Mouse (Mus musculus) right cerebral cortex, postnatal 36 days (tissue): ENCODE measurements at regions not wholly inside any gene's neighbourhood (a gene's known extent, or its start where the extent isn't known, plus 50 kb on each side); places are given as distances from the start of the nearest gene placed in this dataset.
"Not testable (repeated sequence)": the region's sequence is repeated elsewhere in the genome, so short reads cannot be mapped to it uniquely, and the experiment has no call there.

ENCODE experiments used
- DNase-seq, 2 experiments: peaks; one replicate each; pipeline ENCODE4 v3.0.0; 2022; ENCODE audit warnings: low spot score in 2 of 2, mixed read lengths in 1 of 2

DNA sequence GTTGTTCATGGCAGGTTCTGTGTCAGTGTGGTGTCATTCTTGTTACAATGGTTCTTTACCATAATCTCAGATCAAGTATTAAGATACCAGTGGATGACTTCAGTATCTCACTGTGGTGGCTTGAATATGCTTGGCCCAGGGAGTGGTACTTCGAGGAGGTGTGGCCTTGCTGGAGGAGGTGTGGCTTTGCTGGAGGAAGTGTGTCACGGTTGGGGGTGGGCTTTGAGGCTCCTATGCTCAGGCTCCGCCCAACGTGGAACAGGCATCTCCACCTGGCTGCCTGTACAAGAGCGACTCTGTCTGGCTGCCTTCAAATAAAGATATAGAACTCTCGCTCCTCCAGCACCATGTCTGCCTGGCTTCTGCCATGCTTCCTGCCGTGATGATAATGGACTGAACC, 63.6 kb downstream of the Cd2 start:
- DNase-seq: no peak

DNA sequence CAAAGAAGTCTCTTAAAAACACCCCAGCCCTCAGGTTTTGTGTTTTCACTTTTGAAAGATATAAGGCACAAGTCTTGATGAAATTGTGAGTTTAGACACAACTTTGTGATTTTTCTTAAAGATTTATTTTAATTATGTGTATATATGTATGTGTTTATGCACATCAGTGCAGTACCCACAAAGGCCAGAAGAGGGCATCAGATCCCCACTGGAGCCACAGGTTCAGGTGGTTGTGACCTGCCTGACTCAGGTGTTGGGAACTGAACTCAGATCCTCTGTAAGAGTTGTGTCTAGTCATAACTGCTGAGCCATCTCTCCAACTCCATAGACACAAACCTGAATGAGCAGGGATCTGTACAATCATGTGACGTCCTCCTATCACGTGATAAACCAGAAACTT, 67.8 kb downstream of the Cd2 start:
- DNase-seq: no peak

DNA sequence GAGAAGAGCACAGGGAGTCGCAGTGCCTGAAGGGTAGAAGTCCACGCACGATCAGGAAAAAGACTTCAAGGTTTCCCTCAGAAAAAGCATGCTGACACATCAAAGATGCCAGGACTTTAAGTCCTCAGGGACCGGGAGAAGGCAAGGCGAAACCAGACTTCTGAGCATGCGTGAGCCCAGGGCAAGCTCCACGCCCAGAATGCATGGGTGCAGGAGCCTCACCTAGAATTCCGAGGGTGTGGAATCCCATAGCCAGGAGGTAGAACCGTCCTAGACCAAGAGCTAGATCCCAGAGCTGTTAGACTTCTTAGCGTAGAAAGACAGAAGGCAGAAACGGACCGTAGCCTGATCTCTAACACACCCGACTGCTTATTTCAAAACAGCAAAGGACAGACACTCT, 71.0 kb downstream of the Cd2 start:
- DNase-seq: no peak

DNA sequence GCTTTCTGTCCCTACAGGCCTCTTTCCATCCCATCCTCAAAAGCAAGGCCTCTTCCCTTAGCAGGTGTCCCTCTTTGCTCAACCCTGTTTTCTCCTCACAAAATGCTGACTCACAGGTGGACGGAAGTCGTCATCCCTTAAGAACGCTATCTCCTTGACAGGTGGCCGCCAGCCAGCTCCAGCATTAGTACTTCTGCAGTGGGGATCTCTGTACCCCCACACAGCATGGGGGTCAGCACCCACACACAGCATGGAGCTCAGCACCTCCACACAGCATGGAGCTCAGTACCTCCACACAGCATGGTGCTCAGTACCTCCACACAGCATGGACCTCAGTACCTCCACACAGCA, 74.6 kb downstream of the Cd2 start:
- DNase-seq: no peak

DNA sequence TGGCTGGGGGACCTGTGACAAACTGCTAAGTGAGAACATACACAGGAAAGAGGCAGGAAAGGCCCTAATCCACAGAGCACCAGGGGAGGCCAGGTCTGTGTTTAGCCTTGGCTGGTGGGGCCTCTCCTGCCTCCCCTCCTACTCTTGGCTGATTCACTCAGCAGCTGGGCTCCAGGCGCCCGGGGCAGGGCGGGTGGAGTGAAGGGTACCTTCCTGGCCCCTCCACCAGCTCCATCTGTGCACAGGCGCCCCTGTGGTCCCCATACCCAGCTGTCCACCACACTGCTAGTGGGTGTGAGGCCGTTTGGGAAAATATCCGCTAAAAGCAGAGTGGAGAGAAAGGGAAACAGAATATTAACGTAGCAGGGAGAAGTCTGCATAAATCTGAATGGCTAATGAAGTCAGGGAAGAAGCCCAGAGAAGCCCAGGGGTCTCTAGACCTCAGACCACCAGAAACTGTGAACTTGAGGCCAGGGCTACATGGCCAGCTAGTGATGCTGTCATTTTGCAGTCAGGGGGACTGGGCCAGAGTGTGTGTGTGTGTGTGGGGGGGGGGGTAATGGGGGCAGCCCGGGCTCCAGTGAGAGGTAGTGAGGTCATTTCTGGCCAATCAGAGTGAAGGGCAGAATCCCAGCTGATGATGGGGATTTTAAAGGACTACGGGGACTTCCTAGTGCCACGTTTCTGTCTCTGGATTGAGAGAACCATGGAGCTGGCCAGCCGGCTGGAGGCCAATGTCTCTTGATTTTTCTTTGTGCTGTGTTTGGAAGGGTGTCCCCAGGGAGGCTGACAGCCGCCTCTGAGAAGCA, 75.1 kb downstream of the Cd2 start:
- no peak for DNase-seq

DNA sequence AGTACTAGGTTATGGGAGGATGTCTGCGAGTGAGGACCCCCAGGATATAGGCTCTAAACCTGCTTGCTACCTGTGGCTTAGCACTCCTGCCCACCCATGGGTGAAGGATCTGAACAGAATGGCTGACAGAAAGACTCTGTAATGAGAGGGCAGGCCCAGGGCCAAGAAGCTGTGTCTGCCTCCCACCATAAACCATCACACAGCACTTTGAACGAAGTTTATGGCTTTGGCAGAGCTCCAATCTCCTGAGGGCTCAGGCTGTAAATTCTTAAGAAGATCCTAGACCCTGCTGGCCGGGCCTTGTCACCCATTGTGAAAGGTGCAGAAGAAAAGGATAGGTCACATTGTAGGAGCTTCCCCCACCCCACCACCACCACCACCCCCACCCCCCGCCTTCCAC, 75.8 kb downstream of the Cd2 start:
- no peak for DNase-seq

DNA sequence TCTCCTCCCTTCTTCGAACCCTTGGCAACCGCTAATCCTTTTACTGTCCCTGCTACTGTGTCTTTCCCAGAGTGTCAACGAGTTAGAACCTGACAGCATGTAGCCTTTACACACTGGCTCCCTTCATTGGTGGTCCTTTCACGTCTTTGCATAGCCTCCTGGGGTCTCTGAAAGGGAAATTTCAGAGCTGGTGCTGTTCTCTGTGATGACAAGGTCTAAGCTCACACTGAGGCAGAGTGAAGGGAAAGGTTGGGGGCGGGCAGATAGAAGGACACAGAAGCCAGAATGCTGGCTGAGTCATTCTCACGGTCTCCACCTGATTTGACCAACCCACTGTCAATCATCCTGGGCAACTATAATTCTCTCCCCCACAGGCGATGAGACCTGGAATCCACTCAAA, 78.2 kb downstream of the Cd2 start:
- DNase-seq: no peak

DNA sequence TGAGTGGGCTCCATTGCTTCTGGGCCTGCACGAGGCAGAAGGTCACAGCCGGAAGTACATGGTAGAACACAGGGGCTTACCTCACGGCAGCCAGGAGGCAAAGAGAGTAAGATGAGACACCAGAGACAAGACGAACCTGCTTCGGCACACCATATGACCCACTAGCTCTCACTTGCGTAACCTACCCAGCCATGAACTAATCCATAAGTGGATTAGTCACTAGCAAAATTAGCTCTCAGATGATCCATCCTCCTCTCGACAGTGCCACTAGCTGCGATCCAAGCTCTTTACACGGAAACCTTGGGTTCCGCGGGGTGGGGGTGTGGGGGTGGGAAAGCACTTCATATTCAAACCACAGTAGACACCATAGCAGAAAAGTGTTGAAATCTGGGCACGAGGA, 79.0 kb downstream of the Cd2 start:
- no peak for DNase-seq

DNA sequence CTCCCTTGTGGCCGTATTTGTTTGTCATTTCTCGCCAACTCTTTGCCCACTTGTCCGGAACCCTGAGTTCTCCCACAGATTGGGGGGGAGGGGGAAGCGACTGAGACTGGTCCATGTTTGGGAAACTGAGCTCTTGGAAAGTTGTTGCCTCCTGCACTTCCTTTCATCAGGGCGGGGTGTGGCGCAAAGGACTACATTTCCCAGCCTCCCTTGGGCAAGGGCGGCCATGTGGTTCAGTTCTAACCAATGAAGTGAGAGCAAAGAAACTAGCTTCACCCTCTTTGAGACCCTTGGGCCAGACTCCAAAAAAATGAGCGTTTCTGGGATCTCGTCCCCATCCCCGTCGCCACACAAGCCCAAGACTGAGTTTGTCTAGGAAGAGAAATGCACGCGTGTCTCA, 81.6 kb downstream of the Cd2 start:
- not testable (repeated sequence) for DNase-seq

DNA sequence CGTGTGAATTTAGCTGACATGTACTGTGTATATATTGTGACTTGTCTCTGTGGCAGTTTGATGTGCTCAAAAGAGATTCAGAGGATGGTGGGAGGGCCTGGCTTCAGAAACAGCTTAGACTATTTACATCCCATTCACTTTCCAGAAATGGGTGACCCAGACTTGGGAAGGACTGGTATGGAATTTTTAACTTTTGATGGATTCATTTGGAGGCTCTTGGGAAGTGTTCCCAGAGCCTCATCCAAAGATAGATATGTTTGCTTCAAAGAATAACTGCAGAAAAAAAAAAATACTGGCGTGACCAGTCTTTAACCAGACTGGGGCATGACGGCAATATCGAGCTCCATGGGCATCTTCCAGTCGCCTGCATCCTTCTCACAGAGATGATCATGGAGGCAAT, 84.6 kb upstream of the Ptgfrn start:
- peak in 1 of 2 experiments; percentile 46 for DNase-seq

DNA sequence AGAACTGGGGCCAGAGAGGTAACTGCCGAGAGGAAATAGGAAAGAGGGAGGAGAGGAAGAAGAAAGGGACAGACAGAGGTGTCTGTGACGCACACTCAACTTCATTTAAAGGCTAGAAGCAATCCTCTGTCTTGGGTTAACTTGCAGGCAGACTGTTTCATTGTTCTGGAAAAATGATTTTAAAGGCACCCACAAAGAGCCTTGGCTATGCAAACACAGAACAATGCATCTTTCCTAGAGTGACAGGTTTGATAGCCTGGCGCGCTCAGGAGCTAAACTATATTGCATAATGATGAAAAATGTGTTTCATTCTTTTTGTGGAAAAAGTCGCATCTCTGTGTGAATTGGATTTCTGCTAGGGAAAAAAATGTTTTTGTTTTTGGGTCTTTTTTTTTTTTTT, 84.2 kb upstream of the Ptgfrn start:
- no peak for DNase-seq

DNA sequence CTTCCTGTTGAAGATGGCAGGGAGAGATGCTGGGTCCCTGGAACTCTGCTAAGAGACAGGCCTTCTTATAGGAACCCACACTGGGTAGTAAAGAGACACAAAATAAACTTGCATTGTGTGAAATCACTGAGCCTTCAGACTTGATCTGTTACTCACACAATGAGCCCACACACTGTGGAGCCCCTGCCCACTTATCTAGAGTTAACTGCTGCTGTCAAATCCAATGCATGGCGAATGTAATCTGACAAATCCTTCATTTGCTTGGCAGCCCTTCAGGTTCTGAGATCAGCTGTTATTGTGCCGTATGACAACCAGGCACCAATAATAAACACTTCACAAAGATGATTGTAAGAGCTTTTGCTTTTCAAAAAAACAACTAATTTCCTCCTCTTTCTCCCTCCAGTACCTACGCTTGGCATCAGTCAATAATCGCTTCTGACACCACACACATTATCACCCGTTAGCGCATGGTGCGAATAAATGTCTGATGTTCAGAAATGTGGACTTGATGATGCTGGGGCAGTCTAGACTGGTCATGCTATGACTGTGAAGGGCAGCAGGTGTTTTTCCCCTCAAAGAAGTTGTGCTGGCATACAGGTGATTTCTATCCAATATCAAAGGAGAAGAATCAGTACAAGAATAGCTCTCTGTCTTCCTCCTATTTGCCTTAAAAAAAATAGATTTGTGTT, 81.4 kb upstream of the Ptgfrn start:
- DNase-seq: no peak

DNA sequence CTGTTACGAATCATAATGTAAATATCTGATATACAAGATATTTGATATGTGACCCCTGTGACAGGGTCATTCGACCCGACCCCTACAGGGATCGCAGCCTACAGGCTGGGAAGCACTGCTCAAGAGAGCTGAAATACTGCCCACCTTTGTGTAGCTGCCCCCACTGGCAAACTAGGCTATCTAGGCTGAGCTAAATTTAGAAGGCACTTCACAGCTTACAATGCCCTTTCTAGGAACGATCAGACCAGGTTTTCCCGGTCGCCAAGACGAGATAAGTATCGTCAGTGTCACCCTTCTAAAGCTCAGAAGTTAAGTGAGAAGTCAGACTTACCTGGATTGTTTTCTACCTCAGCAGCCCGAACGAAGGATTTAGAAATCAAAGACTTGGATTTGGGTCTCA, 71.9 kb upstream of the Ptgfrn start:
- no peak for DNase-seq

DNA sequence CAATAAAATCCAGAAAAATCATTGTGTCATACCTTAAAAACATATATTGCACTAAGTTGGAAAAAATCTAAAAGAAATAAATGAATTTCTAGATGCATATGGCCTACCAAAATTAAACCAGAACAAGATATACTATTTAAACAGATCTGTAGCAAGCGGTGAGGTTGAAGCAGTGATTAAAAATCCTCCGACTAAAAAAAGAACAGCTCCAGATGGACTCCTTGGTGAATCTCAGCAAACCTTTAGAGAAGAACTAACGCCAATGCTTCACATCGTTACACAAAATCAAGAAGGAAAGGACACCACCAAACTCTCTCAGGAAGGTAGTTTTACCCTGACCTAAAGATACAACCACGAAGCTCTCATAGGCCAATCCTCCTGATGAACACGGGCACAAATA, 63.9 kb upstream of the Ptgfrn start:
- DNase-seq: no peak

DNA sequence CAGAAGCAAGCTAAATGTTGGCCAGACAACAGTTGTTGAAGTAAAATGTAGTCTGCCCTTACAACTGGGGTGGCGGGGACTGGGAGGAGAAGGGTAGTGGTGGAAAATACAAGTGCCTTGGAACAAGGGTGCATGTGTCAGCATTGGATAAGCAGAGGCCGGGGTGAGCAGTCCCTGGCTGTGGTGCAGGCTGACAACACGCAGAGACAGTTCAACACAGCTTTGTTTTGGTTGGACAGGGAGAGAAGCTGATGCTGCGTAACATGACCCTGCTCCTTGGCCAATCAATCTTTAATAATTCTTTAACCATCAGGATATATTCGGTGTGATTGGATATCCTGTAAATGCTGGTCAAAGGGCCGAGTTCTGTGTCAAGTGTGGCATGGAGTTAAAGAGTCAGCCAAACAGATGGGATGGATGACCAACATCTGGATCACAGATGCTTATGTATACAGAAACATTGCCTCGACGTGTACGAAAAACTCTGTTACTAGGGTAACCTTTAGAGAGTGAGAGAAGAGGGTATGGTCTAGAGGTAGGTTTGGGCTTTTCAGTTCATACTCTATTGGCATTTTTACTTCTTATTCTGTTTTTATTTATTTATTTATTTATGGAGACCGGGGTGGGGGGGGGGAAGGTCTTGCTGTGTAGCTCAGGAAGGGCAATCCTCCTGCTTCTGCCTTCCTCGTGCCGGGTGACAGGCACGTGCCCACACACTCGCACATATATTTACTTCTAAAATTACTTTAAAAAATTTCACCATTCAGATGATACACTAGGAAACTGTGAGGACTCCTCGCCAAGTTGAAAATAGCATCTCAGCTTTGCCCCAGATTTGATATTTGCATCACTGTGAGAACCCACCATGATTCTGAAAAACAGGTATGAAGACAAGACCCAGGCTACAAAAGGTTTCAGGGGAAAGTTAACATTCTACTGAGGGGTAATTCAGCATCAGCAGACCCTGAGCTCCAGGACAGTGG, 60.2 kb upstream of the Ptgfrn start:
- no peak for DNase-seq

DNA sequence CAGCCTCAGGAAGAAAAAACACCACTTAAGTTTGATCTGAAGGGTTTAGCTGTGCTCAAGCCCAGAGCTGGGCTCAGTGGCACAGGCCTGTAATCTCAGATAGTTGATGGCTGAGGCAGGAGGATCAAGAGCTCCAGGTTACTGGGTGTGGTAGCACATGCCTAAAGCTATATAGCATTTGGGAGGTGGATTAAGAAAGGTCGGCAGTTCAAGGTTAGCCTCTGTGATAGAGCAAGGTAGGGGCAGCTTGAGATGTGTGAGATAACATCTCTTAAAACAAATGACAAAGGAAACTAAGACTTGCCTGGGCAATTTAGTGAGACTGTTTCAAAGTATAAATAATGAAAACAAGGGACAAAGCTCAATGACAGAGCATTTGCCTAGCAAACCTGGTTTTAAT, 56.9 kb upstream of the Ptgfrn start:
- DNase-seq: no peak

DNA sequence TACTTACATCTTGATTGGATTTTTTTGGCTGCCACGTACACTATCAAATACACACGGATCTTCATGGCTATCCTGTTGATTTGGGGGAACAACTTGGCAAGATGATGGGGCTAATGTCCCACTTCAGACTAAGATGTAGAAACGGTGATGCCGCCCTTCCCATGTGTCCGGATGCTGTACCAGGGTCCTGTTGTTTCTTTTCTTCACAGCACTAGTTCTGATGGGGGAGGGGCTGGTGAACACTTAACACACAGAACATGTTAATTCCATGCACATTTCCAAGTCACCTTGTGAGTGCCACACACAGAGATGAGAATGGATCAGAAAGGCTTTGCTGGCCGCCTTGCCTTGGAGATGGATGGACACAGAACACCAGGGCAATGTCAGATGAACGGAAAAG, 56.5 kb upstream of the Ptgfrn start:
- no peak for DNase-seq

DNA sequence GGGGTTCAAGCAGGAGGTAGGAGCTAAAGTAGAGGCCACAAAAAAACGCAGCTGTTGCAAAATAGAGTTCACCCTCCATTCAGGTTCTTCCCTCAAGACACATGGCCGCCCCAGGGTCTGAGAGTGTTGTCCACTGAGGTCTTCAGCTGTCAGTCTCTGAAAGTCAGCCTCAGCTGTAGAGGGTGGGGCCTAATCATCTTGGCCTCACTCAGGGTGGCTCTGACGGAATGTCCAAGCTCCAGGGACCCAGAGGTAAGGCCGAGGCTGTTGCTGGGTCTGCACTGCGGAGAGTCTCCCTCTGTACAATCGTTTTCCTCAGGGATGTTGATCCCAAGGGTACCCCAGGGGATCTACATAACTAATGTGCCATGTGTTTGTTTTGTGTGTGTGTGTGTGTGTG, 55.2 kb upstream of the Ptgfrn start:
- DNase-seq: no peak

DNA sequence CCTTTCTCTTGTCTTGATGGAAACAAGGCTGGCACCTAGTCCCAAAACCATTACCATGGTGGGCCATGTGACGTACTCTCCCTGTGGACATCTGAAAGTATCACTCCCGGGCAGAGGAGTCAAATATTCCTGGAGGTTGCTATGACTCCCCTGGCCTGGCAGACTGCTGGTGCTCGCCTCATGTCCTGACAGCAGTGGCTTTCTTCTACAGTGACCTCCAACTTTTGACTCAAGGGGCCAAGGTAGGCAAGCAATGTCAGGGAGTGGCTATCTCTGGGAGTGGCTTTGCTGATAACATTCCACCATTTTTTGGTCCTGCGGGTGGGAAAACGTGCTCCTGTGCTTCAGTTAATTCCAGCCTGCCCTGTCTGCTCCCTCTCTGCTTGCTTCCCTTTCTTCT, 54.7 kb upstream of the Ptgfrn start:
- DNase-seq: no peak

DNA sequence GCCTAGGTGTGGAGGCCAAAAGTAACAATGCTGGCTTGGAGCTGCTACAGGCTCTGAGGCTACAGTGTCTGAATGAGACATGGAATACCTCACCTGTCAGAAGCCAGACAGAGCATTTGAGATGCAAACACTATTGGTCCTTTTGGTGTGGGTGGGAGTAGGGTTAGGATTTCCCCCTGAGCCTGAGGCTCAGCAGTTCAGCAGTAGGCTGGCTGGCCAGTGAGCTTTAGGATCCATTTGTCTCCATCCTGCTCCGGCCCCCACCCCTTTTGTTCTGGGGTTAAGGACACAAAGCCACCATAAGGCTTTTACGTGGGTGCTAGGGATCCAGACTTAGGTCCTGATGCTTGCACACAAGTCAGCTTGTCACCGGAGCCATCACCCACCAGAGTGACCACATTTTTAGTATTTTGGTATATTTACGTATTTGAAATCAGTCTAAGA, 53.9 kb upstream of the Ptgfrn start:
- no peak for DNase-seq

DNA sequence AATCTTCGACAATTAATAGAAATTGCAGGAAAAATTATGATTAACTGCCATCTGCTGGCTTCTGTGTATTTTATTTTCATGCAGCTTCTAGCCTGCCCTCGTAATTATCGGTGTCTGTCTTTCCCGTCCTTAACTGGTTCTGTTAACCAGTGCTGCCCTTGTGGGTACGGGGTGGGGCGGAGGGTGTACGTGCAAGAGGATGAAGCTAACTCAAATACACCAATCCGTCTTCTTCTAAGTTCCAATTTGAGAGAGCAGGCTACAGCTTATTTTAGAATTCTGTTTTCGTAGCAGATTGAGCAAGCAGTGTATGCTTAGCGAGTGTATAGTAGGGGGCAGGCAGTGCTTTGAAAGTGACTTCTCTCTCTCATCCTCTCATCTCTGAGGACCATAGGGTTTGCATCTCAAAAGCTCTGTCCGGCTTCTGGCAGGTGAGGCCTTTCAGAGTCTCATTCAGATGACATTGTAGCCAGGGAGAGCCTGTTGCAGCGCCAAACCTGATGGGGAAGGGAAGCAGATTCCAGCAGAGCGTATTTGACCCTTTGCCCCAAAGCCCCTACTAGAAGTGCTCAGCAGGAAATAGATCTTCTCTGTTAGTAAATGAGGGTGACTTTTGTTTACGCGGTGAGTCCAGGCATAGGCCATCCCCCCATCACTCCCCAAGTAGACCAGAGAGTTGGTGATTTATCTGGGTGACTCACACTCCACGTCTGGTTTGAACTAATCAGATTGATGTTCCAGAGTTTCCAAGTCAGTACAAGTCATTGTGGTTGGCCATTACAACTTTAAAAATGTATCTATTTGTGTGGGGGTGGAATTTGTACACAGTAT, 53.3 kb upstream of the Ptgfrn start:
- no peak for DNase-seq
